Mouse (Mus musculus): ENCODE results near the gene Gm47841.

- TF ChIP-seq POLR2A (IDR thresholded peaks at IDR 0.05; ENCODE audit: extremely low read depth, insufficient read depth, low read length) (no peak), CTCF (IDR thresholded peaks at IDR 0.05; ENCODE audit: low read depth, low read length) (no peak)
Observed at GRCm38 (mm10) chr15:101086956-101087355, 39.8 kb upstream of the Gm47841 start.
